Mouse (Mus musculus) frontal cortex, postnatal 25 days (tissue): Measurements from ENCODE around the gene Itga11.

Experiments
- DNase-seq, 2 experiments: peaks; one replicate each; pipeline ENCODE4 v3.0.0; 2022; ENCODE audit warnings: low spot score in 2 of 2

The Itga11 gene

DNA sequence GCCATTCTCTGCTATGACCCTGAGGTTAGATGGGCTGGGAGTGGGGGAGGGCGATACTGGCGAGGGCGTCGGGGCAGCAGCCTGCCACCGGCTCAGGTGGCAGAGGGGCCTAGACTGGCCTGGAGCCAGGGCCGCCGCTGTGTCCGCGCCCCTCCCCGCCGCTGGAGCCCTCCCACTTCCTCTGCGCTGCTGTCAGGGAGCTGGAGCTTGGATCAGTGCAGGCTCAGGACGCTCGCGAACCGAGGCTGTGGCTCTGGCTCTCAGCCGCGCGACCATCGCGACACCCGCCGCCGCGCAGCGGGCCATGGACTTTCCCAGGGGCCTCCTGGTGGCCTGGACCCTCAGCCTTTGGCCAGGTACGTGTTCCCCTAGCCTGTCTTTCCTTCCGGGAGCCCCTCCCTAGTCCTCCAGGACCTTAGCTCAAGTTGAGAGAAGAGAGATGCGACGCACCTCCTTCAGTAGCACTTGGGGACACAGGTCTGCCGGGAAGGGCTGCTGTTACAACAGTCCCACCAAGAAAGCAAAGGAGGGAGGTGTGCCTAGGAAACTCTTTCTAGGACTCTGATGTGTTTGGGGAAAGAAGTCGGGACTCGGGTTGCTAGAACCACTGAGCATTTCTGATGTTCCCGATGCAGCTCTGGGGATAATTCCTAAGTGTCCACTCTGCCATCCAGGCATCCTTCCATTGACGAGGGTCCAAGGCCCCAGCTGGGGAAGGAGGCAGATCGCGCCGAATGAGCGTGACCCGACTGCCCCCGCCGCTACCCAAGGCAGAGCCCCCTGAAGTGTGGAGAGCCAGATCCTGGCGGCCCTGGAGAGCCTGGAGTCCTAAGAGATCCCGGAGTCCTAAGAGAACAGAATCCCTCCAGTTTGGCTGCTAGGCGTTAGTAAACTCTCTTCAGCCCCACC is at the start of gene Itga11:
TSS of gene Itga11 (plus strand) at position 186 of the 909 bp plus-strand sequence.
- DNase-seq, result no peak

DNA sequence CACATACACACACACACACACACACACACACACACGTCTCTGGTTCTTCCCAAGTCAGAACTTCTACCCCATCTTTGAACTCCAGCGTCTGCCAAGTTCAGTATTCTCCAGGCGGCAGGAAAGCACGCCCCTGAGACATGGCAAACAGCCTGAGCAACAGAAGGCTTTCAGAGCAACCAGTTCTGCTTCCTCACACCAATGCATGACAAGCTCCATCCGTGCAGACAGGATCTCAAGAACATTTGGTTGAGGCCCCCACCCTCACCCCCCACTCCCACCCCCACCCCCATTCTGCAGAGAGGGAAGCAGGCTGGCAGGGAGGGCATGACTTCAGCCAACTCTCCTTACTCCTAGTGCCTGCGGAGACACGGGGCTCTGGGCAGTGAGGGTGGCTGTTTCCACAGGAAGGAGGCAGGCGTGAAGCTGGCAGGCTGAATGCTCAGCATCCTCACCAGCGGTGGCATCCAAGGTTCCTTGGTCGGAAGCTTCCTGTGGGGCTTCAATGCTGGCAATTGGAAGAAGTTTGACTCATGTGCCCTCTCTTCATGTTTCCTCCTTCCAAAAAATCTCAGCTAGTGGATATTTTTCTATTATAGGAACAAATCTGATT is 46.9 kb upstream of the Itga11 start:
- DNase-seq, result peak; percentile 29 to 32

DNA sequence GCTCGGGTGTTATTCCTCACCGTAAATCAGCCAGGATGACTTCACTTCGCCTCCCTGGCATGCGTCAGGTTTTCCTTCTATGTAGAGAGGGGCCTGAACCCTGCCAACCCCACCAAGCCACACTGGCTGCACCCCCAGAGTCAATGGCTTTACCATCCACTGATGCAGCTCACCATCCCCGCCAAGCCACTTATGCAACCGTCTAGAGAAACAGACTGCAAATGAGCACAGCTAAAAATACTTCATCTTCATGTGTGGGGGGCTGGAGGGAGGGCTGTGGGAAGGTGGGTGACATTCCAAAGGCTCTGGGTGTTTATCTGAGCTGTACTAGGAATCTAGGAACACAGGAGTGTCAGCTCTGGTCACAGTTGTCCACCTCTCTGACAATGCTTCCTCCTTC is 45.2 kb upstream of the Itga11 start:
- DNase-seq, result peak; percentile 17 to 19

DNA sequence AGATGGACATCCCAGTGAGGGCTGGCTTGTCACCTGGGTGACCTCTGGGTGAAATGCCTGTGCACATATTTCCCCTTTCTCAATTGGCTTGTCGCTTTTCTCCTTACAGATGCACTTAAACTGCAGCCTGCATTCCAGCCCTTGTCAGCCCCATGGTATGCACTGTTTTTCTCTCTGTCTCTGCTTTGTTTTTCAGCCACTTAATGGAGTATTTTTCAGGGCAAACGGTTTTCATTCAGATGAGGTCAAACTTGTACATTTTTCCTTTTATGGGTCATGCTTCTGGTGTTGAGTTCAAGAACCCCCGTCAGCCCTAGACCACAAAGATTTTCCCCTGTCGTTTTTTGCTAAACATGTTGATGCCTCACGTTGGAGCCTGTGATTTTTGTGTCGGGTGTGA is 39.6 kb upstream of the Itga11 start:
- no peak for DNase-seq

GRCm38 (mm10) chr9:62639686-62640085 is 37.9 kb upstream of the Itga11 start:
- DNase-seq, result no peak

GRCm38 (mm10) chr9:62640188-62640587 is 37.4 kb upstream of the Itga11 start:
- no peak for DNase-seq

DNA sequence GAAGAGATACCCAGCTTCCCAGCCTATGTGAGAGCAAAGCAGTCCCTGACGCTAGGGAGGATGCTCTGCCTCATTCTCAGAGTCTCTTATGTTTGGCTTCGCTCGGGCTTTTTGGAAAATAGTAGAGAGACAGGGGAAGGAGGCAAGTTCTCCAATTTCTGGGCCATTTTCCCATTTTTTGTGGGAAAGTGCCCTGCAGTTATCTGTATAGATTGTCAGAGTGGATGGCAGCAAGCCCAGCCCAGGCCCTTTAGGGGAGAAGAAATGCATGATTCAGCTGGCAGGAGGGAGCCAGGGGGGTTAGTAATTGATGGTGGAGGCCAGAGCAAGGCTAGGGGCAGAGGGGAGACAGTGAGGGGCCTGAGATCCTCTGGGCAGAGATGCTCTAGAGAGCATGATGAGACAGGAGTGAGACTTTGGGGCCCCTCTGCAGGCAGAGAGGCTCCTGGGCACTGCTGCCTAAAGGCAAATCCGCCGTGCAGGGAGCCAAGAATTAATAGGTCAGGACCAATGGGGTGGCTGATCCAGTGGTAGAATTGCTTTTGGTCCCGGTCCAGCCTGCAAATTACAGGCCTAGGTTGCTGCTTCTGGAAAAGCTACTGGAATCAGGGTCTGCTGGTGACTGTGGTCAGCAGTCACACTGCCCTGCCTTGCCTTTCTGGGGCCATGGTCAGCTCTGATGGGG is 31.8 kb upstream of the Itga11 start:
- DNase-seq, result no peak

DNA sequence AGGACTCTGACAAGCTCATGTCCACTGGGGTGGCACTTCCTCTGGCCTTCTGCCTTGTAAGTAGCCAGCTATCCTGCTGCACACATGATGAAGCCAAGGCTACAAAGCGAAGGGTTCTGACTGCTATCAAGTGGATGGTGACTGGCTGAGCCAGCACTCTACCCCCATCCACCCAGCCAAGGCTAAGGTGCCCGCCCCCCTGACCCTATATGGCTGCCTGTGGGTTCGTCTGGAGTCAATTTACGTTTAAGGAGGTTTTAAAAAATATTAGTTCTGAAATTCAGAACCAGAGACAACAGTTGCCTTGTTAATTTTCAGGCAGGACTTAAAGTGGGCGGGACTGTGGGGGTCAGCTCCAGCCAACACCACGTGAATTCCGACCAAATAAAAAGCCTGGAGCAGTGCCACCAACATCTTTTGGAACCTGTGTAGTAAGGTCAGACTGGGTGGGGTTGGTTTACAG is 30.9 kb upstream of the Itga11 start:
- no peak for DNase-seq

DNA sequence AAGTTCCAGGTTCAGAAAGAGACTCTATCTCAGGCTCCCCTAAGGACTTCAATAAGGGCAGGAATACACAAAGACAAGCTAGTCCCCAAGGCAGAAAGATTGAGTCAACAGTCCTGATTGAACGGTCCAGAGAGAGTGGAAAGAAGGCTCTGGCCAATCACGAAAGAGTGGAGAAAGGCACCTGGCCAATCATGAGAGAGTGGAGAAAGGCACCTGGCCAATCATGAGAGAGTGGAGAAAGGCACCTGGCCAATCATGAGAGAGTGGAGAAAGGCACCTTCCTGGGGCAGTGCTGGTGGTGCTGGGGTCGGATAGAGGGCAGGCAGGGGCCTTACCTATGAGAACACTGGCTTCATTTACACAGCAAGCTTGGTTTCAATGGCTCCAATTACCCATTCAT is 28.2 kb upstream of the Itga11 start:
- DNase-seq, result no peak

DNA sequence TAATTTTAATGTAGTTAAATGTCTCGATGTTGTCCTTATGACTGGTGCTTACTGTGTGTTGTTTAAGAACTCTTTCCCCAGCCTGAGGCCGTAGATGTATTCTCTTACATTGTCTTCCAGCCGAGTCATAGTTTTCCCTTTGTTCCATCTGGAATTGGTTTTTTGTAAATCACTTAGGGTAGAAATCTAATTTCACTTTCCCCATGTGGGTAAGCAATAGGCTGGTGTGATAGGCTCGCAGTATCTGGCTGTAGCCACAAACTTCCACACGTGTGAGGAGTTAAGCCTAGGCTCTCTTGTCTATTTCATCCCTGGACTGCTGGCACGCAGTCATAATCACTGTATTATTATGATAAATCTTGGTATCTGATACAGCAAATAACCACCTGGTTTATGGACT is 26.9 kb upstream of the Itga11 start:
- no peak for DNase-seq

DNA sequence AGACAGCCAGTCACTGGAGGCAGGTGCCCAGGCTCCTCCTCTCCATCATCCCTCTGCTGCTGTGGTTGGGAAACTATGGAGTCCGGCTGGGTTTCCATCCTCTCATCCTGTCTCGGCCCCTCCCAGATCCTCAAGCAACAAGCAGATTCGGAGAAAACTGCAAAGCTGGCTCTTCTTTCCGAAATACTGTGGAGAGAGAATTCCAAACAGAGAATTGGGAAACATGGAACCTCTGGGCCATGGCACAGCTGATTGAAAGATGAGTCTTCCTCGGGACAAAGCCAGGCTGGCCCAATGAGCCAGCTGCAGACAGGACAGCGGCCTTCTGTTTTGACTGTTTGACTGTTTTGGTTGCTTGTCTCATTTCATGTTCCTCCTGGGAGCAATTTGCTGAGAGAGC is 23.3 kb upstream of the Itga11 start:
- no peak for DNase-seq

DNA sequence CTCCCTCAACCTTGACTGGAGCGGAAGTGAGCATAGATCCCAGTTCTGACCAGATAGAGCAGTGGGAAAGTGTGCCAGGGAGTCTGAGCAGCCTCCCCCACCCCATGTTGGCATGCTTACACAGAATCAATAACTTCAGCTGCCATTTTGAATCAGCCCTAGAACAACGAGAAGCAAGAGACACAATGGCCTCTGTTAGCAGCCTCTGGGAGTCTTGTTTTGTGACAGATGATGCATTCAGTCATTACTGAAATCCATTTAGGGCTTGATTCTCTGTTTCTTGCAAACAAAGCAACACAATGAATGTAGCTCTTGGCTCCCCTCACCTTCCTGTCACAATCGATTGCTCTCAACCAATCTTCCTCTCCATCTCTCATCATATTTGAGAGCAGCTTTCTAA is 19.6 kb upstream of the Itga11 start:
- no peak for DNase-seq

- no peak for DNase-seq
Observed at GRCm38 (mm10) chr9:62659026-62659425, 18.6 kb upstream of the Itga11 start.

GRCm38 (mm10) chr9:62660971-62661370 is 16.7 kb upstream of the Itga11 start:
- DNase-seq, result peak in 1 of 2 experiments; percentile 9

GRCm38 (mm10) chr9:62663443-62663842 is 14.2 kb upstream of the Itga11 start:
- DNase-seq, result no peak

DNA sequence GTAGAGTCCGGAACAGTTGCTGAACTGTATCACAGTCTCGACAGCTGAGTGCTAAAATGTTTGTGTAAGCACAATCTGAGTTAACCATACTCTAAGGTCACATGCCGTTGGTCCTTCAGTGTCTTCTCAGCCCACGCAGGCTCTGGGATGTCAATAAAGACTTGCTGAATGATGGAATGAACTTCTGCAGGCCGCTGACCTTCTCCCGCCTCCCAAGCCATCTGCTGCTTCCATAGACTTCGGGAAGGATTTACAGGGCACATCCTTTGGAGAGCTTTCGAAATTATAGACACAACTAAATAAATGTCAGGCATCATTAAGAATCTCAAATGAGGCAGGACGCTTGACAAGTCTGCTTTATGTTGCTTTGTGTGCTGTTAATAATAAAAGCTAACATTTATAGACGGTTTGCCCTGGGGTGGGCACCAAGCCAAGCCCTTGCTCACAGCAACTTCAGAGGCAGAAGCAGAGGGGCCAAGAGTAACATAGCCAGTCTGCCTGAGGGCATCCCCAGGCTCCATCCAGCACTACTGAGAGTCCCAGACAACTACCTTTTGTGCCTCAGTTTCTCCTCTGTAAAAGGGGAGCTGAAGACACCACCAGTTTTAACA is 13.4 kb upstream of the Itga11 start:
- DNase-seq, result no peak

DNA sequence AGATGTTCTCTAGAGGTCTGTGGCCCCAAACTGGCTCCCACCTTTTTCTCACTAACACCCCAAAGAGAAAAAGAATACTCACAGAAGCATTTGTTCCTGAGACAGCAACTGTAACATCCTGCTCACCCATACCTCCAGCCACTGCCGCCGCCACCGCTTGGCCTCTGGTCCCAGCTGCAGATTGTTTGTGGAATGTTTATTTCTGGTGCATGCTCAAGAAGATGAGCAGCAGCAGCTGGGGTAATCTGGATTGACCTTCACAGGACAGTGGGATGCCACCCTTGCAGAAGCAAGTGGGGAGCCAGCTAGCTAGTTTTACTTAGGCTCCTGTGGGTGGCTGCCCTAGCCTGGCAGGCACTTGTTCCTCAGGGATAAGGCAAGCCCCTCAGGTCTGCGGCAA is 11.7 kb upstream of the Itga11 start:
- no peak for DNase-seq

- no peak for DNase-seq
Observed at GRCm38 (mm10) chr9:62668503-62668902, 9.1 kb upstream of the Itga11 start.

DNA sequence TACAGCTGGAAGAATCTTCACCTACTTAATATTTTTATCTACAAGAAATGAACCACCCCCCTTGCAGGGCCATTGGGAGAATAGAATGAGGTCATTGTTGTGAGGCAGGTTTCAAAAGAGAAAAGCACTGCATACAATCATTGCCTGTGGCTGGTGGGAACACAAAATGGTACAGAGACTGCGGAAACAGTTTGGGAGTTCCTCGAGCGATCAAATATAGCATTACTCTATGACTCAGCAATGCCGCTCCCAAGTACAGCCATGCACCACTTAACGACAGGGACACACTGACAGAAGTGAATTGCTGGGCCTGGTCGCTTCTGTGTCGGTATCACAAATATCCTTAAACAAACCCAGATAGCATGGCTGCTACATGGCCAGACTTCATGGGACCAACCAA is 4.4 kb upstream of the Itga11 start:
- no peak for DNase-seq

DNA sequence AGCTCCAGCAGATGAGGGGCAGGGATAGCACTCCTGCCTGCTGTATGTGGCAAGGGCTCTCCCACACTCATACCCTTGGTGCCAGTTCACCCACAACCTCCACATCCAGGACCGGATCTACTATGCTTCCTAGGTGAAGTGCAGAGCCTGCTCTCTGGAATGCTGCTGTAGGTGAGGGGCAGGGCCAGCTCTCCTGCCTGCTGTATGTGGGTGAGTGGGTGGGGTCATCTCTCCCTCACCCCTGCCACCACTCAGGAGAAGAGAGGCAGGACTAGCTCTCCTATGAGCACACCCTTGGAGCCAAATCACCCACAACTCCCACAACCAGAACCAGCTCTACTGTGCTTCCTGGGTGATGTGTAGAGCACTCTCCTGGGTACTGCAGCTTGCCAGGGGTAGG is 2.5 kb upstream of the Itga11 start:
- no peak for DNase-seq

- DNase-seq, result peak in 1 of 2 experiments; percentile 16
Observed at GRCm38 (mm10) chr9:62678550-62679155, 1.0 kb downstream of the Itga11 start.

- no peak for DNase-seq
Observed at GRCm38 (mm10) chr9:62679398-62679797, 1.8 kb downstream of the Itga11 start.
